Mouse (Mus musculus) olfactory bulb, adult 2 months (tissue): ENCODE measurements at regions not wholly inside any gene's neighbourhood (a gene's known extent, or its start where the extent isn't known, plus 50 kb on each side); places are given as distances from the start of the nearest gene placed in this dataset.

Experiments
- CTCF ChIP-seq: fragments of 200-500 bp; IDR thresholded peaks from 2 replicates; pipeline ENCODE4 v1.5.1; 2012; ENCODE audit warnings: low read depth, mild to moderate bottlenecking, low read length, moderate library complexity; ENCODE audit not compliant: insufficient read depth
- POLR2A ChIP-seq: fragments of 200-500 bp; IDR thresholded peaks from 2 replicates; pipeline ENCODE4 v1.6.1; 2012; ENCODE audit warnings: mild to moderate bottlenecking, low read depth, low read length, moderate library complexity; ENCODE audit not compliant: insufficient read depth

DNA sequence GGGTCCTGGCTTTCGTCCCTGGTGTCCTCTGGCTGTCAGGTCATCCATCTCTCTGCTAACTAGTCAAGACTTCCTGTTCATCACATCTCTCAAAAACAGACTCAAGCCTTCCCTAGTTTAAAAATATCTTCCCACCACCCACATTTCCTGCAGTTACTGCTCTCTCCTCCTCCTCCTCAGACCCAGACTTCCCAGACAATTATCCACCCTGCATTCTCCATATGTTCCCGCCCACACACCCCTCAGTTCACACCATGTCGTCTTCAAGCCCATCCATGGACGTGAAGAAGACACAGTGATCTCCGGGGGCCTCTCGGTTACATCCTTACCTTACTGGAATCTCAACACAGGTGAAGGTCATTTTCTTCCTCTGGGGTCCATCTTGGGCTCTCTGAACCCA is 444.4 kb downstream of the Pdcd6ip start:
- TF ChIP-seq POLR2A: no peak
- TF ChIP-seq CTCF: no peak
